Mouse (Mus musculus): Measurements from ENCODE around the gene Gpsm1. TPM values are rescaled to one million over a fixed set of nuclear protein-coding genes. Genes with fewer than 3 reads are reported as not detected.

Gpsm1 gene
- polyA plus RNA-seq, 1 experiment = 57.7 TPM

- no peaks in the 10 kb centered on the region for H3K27me3 ChIP-seq (ENCODE audit: control insufficient read depth, insufficient read depth, low read length)
- TF ChIP-seq CTCF (IDR thresholded peaks at IDR 0.05; ENCODE audit: borderline replicate concordance, control insufficient read depth, extremely low read depth, insufficient read depth, low read length, poor library complexity) = no peak
- TF ChIP-seq POLR2A (IDR thresholded peaks at IDR 0.05; ENCODE audit: control insufficient read depth, extremely low read depth, insufficient read depth, low read length, poor library complexity) = no peak
- WGBS = 73% methylated on average over 4 of the region's 4 CpGs
- H3K4me3 ChIP-seq (ENCODE audit: control insufficient read depth, insufficient read depth, low read length) = no peak overlapping the region
- no peak overlapping the region for H3K27ac ChIP-seq (ENCODE audit: control insufficient read depth, insufficient read depth, low read length)
- H3K4me1 ChIP-seq (replicated peaks; ENCODE audit: control insufficient read depth, insufficient read depth, low read length) = no peaks in the 10 kb centered on the region
- DNase-seq = no peak
- peaks cover 11% of the 10 kb centered on the region; the same call in 1 of the 2 replicates for H3K36me3 ChIP-seq (ENCODE audit: control insufficient read depth, insufficient read depth, low read length)
Observed at GRCm38 (mm10) chr2:26327852-26328251, 12.5 kb downstream of the Gpsm1 start.

GRCm38 (mm10) chr2:26329402-26329801 is 14.1 kb downstream of the Gpsm1 start:
- no peak overlapping the region for H3K27ac ChIP-seq (ENCODE audit: control insufficient read depth, insufficient read depth, low read length)
- no peak for DNase-seq
- no peaks in the 10 kb centered on the region for H3K27me3 ChIP-seq (ENCODE audit: control insufficient read depth, insufficient read depth, low read length)
- TF ChIP-seq CTCF (IDR thresholded peaks at IDR 0.05; ENCODE audit: borderline replicate concordance, control insufficient read depth, extremely low read depth, insufficient read depth, low read length, poor library complexity) (no peak), POLR2A (IDR thresholded peaks at IDR 0.05; ENCODE audit: control insufficient read depth, extremely low read depth, insufficient read depth, low read length, poor library complexity) (no peak)
- no peaks in the 10 kb centered on the region for H3K4me1 ChIP-seq (replicated peaks; ENCODE audit: control insufficient read depth, insufficient read depth, low read length)
- 0 out of 2 replicates have a peak, but pooled peaks cover 7% of the 10 kb centered on the region for H3K36me3 ChIP-seq (ENCODE audit: control insufficient read depth, insufficient read depth, low read length)
- WGBS = 93% methylated on average over 8 of the region's 8 CpGs
- no peak overlapping the region for H3K4me3 ChIP-seq (ENCODE audit: control insufficient read depth, insufficient read depth, low read length)

GRCm38 (mm10) chr2:26330056-26330468 is 14.7 kb downstream of the Gpsm1 start:
- Histone ChIP-seq H3K4me1 (replicated peaks; ENCODE audit: control insufficient read depth, insufficient read depth, low read length) (no peaks in the 10 kb centered on the region), H3K36me3 (ENCODE audit: control insufficient read depth, insufficient read depth, low read length) (0 out of 2 replicates have a peak, but pooled peaks cover 7% of the 10 kb centered on the region), H3K27me3 (ENCODE audit: control insufficient read depth, insufficient read depth, low read length) (no peaks in the 10 kb centered on the region), H3K27ac (ENCODE audit: control insufficient read depth, insufficient read depth, low read length) (no peak overlapping the region), H3K4me3 (ENCODE audit: control insufficient read depth, insufficient read depth, low read length) (no peak overlapping the region)
- no peak for DNase-seq
- TF ChIP-seq CTCF (IDR thresholded peaks at IDR 0.05; ENCODE audit: borderline replicate concordance, control insufficient read depth, extremely low read depth, insufficient read depth, low read length, poor library complexity) = no peak
- no peak for TF ChIP-seq POLR2A (IDR thresholded peaks at IDR 0.05; ENCODE audit: control insufficient read depth, extremely low read depth, insufficient read depth, low read length, poor library complexity)
- WGBS = 97% methylated on average over 4 of the region's 4 CpGs

- WGBS = 95% methylated on average over 6 of the region's 6 CpGs
- DNase-seq = no peak
- Histone ChIP-seq H3K4me1 (replicated peaks; ENCODE audit: control insufficient read depth, insufficient read depth, low read length) (no peaks in the 10 kb centered on the region), H3K27me3 (ENCODE audit: control insufficient read depth, insufficient read depth, low read length) (no peaks in the 10 kb centered on the region), H3K36me3 (ENCODE audit: control insufficient read depth, insufficient read depth, low read length) (0 out of 2 replicates have a peak, but pooled peaks cover 7% of the 10 kb centered on the region), H3K4me3 (ENCODE audit: control insufficient read depth, insufficient read depth, low read length) (no peak overlapping the region), H3K27ac (ENCODE audit: control insufficient read depth, insufficient read depth, low read length) (no peak overlapping the region)
- TF ChIP-seq POLR2A (IDR thresholded peaks at IDR 0.05; ENCODE audit: control insufficient read depth, extremely low read depth, insufficient read depth, low read length, poor library complexity) (no peak), CTCF (IDR thresholded peaks at IDR 0.05; ENCODE audit: borderline replicate concordance, control insufficient read depth, extremely low read depth, insufficient read depth, low read length, poor library complexity) (no peak)
Observed at GRCm38 (mm10) chr2:26330702-26331101, 15.4 kb downstream of the Gpsm1 start.

GRCm38 (mm10) chr2:26338302-26339203 is 23.2 kb downstream of the Gpsm1 start:
- TF ChIP-seq CTCF (IDR thresholded peaks at IDR 0.05; ENCODE audit: borderline replicate concordance, control insufficient read depth, extremely low read depth, insufficient read depth, low read length, poor library complexity) (no peak), POLR2A (IDR thresholded peaks at IDR 0.05; ENCODE audit: control insufficient read depth, extremely low read depth, insufficient read depth, low read length, poor library complexity) (no peak)
- H3K27ac ChIP-seq (ENCODE audit: control insufficient read depth, insufficient read depth, low read length) = no peak overlapping the region
- WGBS = 96% methylated on average over 10 of the region's 13 CpGs
- H3K27me3 ChIP-seq (ENCODE audit: control insufficient read depth, insufficient read depth, low read length) = no peaks in the 10 kb centered on the region
- no peak overlapping the region for H3K4me3 ChIP-seq (ENCODE audit: control insufficient read depth, insufficient read depth, low read length)
- no peaks in the 10 kb centered on the region for H3K36me3 ChIP-seq (ENCODE audit: control insufficient read depth, insufficient read depth, low read length)
- H3K4me1 ChIP-seq (replicated peaks; ENCODE audit: control insufficient read depth, insufficient read depth, low read length) = peaks cover 15% of the 10 kb centered on the region
- DNase-seq = no peak

- no peak for DNase-seq
- Histone ChIP-seq H3K27me3 (ENCODE audit: control insufficient read depth, insufficient read depth, low read length) (no peaks in the 10 kb centered on the region), H3K4me3 (ENCODE audit: control insufficient read depth, insufficient read depth, low read length) (no peak overlapping the region), H3K36me3 (ENCODE audit: control insufficient read depth, insufficient read depth, low read length) (no peaks in the 10 kb centered on the region), H3K27ac (ENCODE audit: control insufficient read depth, insufficient read depth, low read length) (no peak overlapping the region), H3K4me1 (replicated peaks; ENCODE audit: control insufficient read depth, insufficient read depth, low read length) (peaks cover 15% of the 10 kb centered on the region)
- WGBS = 96% methylated on average over 5 of the region's 5 CpGs
- TF ChIP-seq CTCF (IDR thresholded peaks at IDR 0.05; ENCODE audit: borderline replicate concordance, control insufficient read depth, extremely low read depth, insufficient read depth, low read length, poor library complexity) (no peak), POLR2A (IDR thresholded peaks at IDR 0.05; ENCODE audit: control insufficient read depth, extremely low read depth, insufficient read depth, low read length, poor library complexity) (no peak)
Observed at GRCm38 (mm10) chr2:26339204-26339551, 23.9 kb downstream of the Gpsm1 start.

Measured in thymus, adult 2 months (tissue).